Mouse (Mus musculus): ENCODE measurements around the gene Gkap1.

The Gkap1 gene

DNA sequence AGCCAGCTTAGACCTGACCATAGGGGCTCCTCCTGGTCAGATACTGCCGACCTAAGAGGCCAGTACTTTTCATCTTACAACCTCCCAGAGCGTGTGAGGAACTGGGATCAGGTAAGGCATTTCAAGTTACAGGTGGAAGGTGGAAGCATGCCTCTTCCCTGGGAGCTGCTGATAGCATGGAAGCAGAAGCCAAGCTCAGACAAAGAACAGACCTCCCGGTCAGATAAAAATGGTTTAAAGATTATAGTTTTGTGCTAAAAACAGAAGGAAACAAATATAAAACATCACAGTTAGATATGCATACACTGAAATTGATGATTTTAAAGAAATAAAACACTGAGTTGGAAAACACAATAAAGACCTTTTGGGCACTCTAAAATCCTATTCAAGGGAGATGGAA is 8.6 kb downstream of the Gkap1 start:
- DNase-seq (ENCODE audit: inconsistent age in 2 of 2, low spot score in 1 of 2) = no peak

DNA sequence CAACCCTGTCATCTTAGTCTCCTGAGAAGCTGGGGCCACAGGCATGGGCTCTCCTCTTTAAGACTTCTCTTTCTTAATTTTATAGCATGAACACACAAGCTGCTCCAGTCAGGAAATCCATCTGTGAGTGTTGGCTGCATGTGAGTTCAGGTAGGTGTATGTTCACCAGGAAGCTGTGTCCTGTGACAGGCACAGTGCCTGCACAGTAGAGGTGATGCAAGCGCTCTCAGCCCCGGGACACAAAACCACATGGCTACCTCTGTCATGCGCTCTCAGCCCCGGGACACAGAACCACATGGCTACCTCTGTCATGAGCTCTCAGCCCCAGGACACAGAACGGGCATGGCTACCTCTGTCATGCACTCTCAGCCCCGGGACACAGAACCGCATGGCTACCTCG is 12.0 kb downstream of the Gkap1 start:
- no peak for DNase-seq (ENCODE audit: inconsistent age in 2 of 2, low spot score in 1 of 2)

DNA sequence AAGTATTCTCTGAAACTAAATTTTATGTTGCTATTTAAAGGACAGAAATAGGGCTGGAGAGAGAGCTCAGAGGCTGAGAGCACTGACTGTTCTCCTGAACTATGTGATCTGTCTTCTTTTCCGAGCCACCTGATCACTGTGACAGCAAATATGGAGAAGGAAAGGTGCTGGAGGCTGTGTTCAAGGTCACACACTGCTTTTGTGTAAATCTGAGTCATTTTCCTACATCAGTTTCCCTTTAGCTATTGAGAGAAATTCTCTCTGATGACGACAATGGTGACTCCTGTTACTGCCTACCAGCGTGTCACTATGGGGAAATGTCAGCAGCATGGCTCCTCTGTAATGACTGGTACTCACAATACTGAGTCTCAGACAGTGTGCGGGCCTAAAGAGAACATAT is 13.8 kb downstream of the Gkap1 start:
- DNase-seq (ENCODE audit: inconsistent age in 2 of 2, low spot score in 1 of 2) = peak; percentile 58 to 62

DNA sequence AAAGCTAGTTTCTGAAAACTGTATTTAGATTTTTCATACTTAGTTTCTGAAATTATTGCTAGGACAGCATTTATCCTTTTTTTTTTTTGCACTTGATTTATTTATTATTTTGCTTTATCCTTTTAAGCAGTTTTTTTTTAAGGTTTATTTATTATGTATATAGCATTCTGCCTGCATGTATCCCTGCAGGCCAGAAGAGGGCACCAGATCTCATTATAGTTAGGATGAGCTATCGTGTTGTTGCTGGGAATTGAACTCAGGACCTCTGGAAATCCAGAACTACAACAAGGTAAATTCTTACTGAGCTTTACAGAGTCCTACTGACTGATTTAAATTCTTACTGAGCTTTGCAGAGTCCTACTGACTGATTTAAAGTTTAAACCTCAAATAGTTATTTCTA is 22.2 kb downstream of the Gkap1 start:
- DNase-seq (ENCODE audit: inconsistent age in 2 of 2, low spot score in 1 of 2) = no peak

DNA sequence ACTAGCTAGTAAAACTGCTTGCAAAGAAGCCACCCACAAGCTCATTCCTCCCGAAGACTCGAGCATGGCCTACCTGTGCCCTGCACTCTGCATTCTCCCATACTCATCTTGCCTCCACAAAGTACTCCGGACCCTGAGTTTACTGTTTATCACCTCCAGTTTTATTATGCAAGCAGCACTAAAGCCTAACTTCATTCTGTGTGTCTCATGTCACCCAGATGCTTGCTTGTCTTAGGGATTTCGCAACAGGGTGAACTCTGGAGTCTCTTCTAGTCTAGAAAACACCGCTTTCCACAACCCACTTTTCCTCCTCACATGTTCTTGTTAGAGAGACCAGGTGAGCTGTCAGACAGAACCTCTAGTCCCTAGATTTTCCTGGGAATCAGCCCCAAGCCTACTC is 26.5 kb downstream of the Gkap1 start:
- DNase-seq (ENCODE audit: inconsistent age in 2 of 2, low spot score in 1 of 2) = no peak

DNA sequence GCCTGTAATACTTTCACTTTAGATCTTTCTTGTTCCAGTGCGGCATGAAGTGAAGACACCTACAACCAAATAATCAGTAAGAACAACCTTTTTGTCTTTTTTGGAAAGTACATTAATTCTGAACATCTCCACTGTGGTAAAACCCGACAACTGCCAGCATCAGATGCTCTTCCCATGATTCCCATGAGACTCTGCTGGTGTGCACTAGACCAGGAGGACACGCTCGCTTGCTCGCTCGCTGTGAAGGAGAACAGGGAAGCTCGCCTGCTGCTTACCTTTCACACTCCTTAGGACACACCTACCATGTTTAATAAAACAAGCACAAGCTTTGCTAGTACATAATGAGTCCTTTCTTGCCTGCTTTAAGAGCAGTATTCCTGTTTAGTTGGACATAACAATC is 39.0 kb downstream of the Gkap1 start:
- DNase-seq (ENCODE audit: inconsistent age in 2 of 2, low spot score in 1 of 2) = no peak

DNA sequence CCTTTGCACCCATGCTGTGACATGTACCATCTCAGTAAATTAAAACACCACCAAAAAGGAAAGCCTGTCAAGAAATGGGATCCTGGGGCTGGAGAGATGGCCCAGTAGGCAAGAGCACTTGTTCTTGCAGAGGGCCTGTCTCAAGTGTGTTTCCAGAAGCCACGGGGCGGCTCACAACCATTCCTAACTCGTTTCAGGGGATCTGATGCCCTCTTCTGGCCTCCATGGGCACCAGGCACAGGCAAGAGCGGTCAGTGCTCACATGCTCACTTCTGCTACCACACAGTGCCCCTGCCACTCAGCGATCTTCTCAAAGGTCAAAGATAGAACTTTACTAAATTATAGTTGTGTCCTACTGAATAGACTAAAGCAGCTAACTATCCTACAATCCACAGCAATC is 42.9 kb downstream of the Gkap1 start:
- DNase-seq (ENCODE audit: inconsistent age in 2 of 2, low spot score in 1 of 2) = peak; percentile 50 to 81

DNA sequence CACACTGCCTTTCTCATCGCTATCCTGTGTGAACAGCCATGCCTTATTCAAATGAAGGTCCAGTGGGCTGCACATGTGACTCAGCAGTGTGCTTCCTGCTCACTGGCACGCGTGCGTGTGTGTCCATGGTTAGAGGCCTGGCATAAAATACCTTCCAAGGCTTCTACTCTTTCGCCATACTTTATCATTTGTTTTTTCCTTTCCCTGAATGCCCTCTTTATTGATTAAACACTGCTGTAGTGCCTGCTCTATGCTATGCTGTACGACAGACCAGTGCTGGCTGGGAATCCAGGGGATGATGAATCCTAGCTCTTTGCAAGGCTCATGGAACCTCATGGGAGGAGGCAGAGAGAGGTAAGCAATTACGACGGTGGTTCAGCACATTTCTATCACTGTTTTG is 43.4 kb downstream of the Gkap1 start:
- no peak for DNase-seq (ENCODE audit: inconsistent age in 2 of 2, low spot score in 1 of 2)

DNA sequence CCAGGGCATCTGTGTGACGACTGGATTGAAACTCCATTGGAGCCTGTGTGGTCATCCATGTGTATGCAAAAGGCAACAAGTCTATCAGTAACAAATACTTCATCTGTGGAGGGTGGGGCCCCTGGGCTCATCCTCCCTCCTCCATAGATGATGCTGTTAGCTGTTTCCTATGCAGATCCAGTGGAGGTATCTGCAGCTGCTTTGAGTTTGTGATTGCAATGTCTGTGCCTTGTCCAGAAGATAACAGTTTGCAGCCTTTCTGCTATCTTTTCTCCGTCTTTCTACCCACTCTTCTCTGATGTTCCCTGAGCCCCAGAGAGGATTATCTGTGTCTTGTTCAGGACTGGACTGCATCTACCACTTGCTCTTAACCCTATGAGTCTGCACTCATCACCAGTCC is 46.9 kb downstream of the Gkap1 start:
- DNase-seq (ENCODE audit: inconsistent age in 2 of 2, low spot score in 1 of 2) = no peak

DNA sequence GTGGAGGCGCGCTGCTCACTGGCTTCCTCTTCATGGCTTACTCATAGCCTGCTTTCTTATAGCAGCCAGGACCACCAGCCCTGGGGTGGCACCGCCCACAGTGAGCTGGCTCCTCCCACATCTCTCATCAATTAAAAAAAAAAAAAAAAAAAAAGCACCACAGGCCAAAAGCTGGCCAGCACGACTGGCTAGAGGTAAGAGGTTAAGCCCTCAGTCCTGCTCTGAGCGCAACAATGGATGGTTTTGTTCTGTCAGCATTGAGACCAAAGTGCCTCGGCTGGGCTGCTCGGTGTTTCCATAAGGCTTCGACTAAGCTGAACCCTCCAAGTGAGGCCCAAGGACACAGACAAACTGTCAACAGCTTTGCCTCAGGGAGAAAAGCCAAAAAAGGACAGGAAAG is 49.8 kb downstream of the Gkap1 start:
- DNase-seq (ENCODE audit: inconsistent age in 2 of 2, low spot score in 1 of 2) = no peak

DNA sequence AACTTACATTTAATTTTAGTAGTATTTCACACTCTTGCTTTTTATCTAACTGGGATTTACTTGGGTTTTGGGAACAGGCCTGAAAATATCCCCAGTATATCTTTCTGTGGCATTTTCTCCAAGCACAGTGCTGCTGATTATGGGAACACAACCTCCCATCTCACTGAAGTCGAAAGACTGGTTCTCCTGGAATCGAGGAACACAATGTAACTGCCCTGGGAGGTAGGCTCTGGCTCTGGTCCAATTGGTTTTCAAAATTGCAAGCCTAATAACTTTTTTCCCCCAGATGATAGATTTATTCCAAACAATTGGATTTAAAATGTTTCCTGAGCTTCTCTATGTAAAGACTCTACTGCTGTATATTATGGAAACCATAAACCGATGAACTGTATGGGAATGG is 55.3 kb downstream of the Gkap1 start:
- DNase-seq (ENCODE audit: inconsistent age in 2 of 2, low spot score in 1 of 2) = no peak

DNA sequence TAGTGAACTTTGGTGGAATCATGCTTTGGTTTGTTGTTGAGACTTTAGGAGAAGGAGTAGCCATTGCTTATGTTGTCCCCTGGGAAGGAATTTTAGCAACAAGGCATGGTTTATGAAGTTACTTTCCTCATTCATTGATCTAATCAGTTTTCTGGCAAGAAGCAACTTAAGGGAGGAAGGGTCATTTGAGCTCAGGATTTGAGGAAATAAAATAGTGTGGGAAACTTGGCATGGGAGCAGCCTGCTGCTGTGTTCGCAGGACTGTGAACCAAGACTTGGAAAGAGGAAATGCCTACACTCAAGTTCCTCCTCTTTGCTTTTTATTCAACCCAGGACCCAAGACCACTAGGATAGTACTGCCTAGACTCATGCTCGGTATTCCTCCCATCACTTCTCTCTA is 58.0 kb downstream of the Gkap1 start:
- DNase-seq (ENCODE audit: inconsistent age in 2 of 2, low spot score in 1 of 2) = no peak

DNA sequence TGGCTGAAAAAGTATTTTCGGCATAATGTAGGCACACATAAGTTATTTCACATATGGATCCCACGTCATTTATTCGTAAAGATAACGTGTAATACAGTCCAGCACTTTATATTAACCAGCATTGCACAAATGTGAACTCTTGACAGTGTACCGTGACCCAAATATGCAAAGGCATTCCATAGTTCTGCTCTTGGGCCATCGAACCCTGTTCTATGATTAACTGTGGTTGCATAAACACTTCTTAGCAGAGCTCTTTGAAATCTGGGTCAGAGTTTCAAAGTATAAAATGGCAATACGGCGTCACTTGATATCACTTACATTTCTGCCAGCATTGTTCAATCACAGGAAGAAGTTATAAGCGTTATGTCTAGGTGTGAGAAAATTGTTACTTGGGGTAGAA is 59.1 kb downstream of the Gkap1 start:
- no peak for DNase-seq (ENCODE audit: inconsistent age in 2 of 2, low spot score in 1 of 2)

DNA sequence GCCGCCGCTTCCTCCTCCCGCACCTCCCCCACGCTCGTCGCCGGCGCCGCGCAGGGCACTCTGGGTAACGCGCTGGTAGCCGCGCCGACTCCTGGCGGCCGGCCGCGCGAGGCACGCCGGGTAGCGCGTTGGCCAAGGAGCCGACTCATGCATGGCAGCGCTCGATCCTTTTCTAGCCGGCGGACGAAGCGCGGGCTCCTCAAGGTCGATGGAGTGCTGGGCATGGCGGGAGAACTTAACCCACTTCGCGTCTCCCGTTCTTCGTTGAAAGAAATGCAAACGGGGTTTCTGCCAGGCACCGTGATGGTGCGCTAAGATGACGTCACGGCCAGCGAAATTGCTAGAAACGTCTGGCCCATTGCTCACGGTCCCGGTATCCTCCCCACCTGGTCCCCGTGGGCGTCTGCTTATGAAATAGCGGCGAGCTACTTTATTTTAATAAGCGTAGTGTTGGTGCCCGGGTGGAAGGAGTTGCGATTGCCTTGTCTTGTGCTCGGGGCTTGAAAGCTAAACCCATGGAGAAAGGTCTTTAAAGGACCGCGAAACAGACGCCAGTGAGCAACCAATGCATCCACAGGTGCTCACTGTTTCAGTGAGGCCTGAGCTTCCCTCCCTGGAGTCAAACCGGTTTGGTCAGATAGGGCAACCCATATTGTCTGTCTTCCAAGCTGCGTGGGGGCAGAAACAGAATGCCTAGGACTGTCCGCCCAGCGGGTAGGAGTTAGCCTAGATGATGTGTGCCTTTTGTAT is 59.7 kb downstream of the Gkap1 start, which contains the start of gene Ubqln1:
TSS of gene Ubqln1 (minus strand) at position 62 of the 750 bp plus-strand sequence.
- peak; percentile 92 to 98 for DNase-seq (ENCODE audit: inconsistent age in 2 of 2, low spot score in 1 of 2)

DNA sequence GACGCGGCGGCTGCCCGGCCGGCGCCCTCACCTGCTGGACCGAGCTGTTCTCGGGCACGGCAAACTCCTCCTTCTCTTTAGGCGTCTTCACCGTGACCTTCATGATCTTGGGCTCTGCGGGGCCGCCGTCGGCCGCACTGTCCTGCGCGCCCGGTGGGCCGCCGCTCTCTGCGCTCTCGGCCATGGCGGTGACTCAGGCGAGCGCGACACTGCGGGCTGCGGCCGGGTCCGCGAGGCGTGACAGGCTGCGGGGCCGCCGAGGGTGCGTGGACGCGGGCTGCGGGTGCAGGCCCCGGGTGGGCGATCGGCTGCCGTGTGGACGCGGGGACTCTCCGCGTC is 60.3 kb downstream of the Gkap1 start:
- no peak for DNase-seq (ENCODE audit: inconsistent age in 2 of 2, low spot score in 1 of 2)

DNA sequence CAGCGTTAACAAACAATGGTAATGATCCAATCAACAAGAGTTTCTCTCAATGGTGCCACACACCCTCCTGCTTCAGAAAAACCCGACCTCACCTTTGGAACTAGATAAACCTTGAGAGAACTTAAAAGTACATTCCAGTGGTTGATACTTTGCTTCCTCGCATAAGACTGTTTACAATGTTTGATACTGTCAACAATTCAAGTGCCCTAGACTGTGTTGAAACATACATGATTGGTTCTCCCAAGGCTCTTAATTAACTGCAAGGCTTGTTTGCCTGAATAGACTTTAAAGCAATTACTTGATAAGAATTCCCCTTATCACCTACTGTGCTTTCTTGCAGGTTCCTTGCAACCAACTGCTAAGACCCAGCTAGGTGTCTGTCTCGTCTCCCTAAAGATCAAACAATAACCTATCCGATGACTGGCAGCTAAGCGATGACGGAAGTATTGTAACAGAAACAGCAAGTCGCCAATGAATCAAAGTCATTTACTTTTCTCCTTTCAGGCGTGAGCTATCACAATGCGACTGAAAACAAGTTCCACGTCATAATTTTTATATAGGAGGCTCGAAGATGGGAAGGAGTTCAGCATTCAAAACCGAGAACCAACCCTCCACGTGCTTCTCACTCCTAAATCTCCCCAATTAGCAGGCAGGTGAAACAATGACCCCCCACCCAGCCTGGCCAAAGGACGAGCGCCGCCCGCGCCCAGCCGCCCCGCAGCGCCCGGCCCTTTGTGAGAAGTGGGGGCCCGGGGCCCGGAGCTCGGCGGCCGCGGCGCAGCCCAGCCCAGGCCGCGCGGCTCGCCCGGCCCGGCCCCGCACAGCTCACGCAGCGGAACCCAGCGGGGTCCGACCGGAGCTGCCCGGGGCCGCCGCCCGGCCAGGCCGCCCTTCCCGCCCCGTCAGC is 60.9 kb downstream of the Gkap1 start:
- peak in 1 of 2 experiments; percentile 67 for DNase-seq (ENCODE audit: inconsistent age in 2 of 2, low spot score in 1 of 2)

DNA sequence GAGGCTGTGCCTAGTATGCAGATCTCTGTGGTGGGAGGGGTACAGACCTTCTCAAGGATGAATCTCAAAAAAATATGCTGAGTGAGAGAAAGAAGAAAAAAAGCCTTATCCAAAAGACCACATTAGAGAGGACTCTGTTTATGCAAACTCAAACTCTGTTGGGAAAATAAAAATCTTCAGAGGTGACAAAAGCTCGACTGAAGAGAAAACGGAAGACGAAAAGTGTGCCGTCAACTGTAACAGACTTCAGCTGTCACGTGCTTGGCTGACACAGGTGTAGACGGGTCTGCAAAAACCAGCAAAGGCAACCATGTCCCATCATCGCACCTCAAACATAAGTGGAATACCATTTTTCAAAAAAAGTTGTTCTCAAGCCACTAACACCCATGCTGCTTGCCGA is 61.7 kb downstream of the Gkap1 start:
- DNase-seq (ENCODE audit: inconsistent age in 2 of 2, low spot score in 1 of 2) = no peak

DNA sequence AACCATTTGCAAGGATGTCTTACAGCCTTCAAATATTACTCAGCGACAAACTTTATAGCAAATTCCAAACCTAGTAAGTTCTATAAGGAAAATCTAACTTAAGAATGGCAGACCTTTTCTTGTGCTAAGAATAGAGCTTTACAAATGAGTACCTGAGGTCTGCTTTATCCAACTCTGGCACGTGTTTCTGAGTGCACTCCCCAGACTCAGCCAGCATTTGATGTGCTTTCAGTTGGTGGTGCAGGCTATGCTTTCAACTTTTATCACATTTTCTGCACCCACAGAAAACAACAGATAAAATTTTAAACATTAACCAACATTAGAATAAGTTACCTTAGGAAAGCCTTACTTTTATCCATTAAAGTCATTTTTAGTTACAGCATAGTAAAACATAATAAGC is 63.0 kb downstream of the Gkap1 start:
- no peak for DNase-seq (ENCODE audit: inconsistent age in 2 of 2, low spot score in 1 of 2)

DNA sequence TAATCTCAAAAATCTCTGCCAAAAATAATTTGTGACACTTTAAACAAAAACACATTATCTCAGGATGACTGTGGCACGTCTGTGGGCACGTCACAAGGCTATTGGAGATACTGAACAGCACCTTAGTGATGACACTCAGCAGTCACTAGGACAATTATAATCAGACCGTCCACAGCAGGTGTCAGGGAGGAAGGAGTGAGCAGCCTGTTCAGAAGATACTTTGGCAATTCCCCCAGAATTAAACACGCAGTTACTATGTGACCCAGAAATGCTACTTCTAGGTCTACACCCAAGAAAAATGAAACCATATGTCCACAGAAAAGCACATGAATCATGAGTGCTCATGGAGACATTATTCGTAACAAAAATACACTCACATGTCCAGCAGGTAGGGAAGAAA is 65.1 kb downstream of the Gkap1 start:
- DNase-seq (ENCODE audit: inconsistent age in 2 of 2, low spot score in 1 of 2) = no peak

DNA sequence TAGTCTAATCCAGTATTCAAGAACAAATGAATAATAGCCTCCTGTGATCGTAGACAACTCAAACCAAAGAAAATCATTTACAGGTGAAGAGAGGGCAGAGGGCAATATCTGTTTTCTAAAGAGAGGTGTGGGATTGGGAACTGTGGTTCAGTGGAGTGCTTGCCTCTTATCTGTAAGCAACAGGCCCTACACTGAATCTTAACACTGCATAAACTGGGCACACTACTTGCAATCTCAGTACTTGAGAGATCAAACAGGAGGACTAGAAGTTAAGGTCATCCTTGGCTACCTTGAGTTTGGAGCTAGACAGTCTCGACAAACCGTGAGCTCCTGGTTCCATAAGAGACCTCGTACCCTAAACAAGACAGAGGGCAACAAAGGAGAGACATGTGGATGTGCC is 69.4 kb downstream of the Gkap1 start:
- no peak for DNase-seq (ENCODE audit: inconsistent age in 2 of 2, low spot score in 1 of 2)

DNA sequence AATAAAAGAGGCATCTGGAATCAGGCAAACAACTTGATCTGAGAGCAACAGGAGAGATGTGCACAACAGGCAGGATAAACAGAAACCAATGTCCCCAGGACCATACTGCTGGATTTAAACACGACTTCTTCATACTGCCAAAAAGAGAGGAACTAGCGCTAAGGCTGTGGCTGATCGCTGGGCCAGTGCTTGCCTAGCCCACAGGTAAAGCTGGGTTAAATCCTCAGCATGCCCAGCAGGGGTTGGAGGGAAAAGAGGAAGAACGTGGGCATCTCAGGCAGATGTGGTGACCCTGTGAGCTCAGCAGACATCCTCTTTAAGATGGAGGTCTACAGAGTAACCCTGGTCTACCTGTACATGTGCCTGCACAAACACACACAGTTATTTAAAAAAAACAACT is 70.5 kb downstream of the Gkap1 start:
- no peak for DNase-seq (ENCODE audit: inconsistent age in 2 of 2, low spot score in 1 of 2)

DNA sequence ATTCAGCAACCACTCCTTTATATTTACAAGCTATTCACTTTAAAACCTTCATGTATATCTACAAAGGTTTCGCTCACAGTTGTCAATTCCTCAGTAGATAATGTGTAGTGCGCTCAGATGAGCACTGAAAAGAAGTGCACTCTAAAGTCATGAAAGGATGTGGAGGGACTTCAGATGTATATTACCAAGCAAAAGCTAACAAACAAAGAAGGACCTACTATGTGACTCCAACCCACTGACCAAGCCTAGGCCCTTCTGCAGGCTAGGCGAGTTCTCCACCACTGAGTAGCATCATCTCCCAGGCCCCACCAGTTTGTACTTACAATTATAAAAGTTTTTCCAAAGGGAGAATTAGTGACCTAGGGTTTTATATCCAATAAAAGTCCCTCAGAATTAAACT is 71.3 kb downstream of the Gkap1 start:
- DNase-seq (ENCODE audit: inconsistent age in 2 of 2, low spot score in 1 of 2) = no peak

DNA sequence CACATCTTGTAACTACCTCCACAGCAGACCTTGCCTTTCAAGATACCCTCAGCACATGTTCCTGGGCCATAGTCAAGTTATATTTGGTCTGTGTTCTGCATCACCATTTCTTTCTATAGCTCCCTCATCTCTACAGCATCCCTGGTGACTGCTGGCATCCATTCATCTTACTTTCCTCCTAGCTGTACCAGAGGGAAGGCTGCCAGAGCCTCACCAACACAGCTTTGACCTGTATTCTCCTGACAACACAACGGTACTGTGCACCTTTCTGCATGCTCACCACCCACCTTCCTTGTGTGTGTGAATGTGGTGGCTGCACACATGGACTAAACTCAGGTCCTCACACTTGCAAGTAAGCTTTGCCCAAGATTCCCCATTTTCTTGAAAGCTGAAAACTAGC is 72.6 kb downstream of the Gkap1 start:
- no peak for DNase-seq (ENCODE audit: inconsistent age in 2 of 2, low spot score in 1 of 2)
